Mouse (Mus musculus) spleen, adult 12 weeks (tissue): ENCODE results near the gene Fam3c.

ENCODE experiments used
- DNase-seq: peaks from one replicate; pipeline ENCODE4 v3.0.0; 2022; ENCODE audit warnings: low spot score

Fam3c gene

GRCm38 (mm10) chr6:22354031-22354430 lies 2.0 kb downstream of the Fam3c start:
- DNase-seq, result no peak

- no peak for DNase-seq
Observed at GRCm38 (mm10) chr6:22351551-22351950, 4.5 kb downstream of the Fam3c start.

GRCm38 (mm10) chr6:22350239-22350571 lies 5.8 kb downstream of the Fam3c start:
- no peak for DNase-seq

GRCm38 (mm10) chr6:22349531-22350238 lies 6.4 kb downstream of the Fam3c start:
- no peak for DNase-seq

GRCm38 (mm10) chr6:22348975-22349374 lies 7.1 kb downstream of the Fam3c start:
- no peak for DNase-seq

- no peak for DNase-seq
Observed at GRCm38 (mm10) chr6:22348130-22348529, 7.9 kb downstream of the Fam3c start.

- DNase-seq, result no peak
Observed at GRCm38 (mm10) chr6:22347132-22347902, 8.7 kb downstream of the Fam3c start.

- DNase-seq, result no peak
Observed at GRCm38 (mm10) chr6:22344443-22344842, 11.6 kb downstream of the Fam3c start.

- no peak for DNase-seq
Observed at GRCm38 (mm10) chr6:22343706-22344105, 12.3 kb downstream of the Fam3c start.

- DNase-seq, result no peak
Observed at GRCm38 (mm10) chr6:22343292-22343691, 12.8 kb downstream of the Fam3c start.

- no peak for DNase-seq
Observed at GRCm38 (mm10) chr6:22340779-22341178, 15.3 kb downstream of the Fam3c start.

GRCm38 (mm10) chr6:22339763-22340542 lies 16.1 kb downstream of the Fam3c start:
- DNase-seq, result no peak

GRCm38 (mm10) chr6:22332548-22332947 lies 23.5 kb downstream of the Fam3c start:
- no peak for DNase-seq

- DNase-seq, result peak; percentile 24
Observed at GRCm38 (mm10) chr6:22330169-22330960, 25.7 kb downstream of the Fam3c start.

GRCm38 (mm10) chr6:22327931-22328330 lies 28.1 kb downstream of the Fam3c start:
- DNase-seq, result no peak

- no peak for DNase-seq
Observed at GRCm38 (mm10) chr6:22327091-22327490, 29.0 kb downstream of the Fam3c start.

GRCm38 (mm10) chr6:22326289-22326688 lies 29.8 kb downstream of the Fam3c start:
- no peak for DNase-seq

- DNase-seq, result peak; percentile 58
Observed at GRCm38 (mm10) chr6:22325364-22326072, 30.5 kb downstream of the Fam3c start.

- DNase-seq, result no peak
Observed at GRCm38 (mm10) chr6:22298059-22298458, 58.0 kb downstream of the Fam3c start.

- DNase-seq, result no peak
Observed at GRCm38 (mm10) chr6:22297028-22297427, 59.0 kb downstream of the Fam3c start.

- DNase-seq, result no peak
Observed at GRCm38 (mm10) chr6:22293922-22294321, 62.1 kb downstream of the Fam3c start.
